Mouse (Mus musculus) stomach, postnatal 0 days (tissue): ENCODE results near the gene Fuz.

ENCODE experiments used
- CTCF ChIP-seq: IDR thresholded peaks from 2 replicates; pipeline ENCODE4 v1.5.1; 2016; ENCODE audit warnings: antibody characterized with exemption, low read depth, mild to moderate bottlenecking, moderate library complexity
- EP300 ChIP-seq: optimal IDR thresholded peaks from 2 replicates; pipeline ENCODE3; 2016; ENCODE audit warnings: antibody characterized with exemption

DNA sequence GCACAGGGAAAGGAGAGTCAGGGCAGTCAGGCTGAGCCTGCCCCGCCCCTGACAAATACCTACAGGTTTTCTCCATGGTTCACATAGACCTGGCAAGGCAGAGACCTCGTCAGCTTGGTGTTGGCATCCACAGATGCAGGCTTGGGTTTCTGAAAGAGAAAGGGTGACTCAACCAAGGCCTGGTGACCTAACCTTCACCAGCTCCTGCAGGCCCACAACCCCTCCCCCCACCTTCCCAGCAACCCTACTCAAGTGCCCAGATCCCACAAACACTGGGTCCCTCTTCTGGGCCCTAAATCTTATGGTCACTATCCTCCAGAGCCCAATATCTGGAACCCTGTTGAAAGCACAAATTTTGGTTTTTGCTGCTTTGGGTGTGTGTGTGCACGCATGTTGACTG is 12.8 kb upstream of the Fuz start:
- TF ChIP-seq CTCF (no peak), EP300 (no peak)
